Mouse (Mus musculus): ENCODE measurements around the gene Rgs8. TPM values are rescaled to one million over a fixed set of nuclear protein-coding genes. Genes with fewer than 3 reads are reported as not detected.

The Rgs8 gene
- total RNA-seq, 2 experiments from 2014 or later, result 66.1 to 70.2 TPM

GRCm38 (mm10) chr1:153672698-153673097 lies 19.9 kb downstream of the Rgs8 start:
- DNase-seq (ENCODE audit: extremely low spot score in 1 of 2, low spot score in 1 of 2), result no peak

DNA sequence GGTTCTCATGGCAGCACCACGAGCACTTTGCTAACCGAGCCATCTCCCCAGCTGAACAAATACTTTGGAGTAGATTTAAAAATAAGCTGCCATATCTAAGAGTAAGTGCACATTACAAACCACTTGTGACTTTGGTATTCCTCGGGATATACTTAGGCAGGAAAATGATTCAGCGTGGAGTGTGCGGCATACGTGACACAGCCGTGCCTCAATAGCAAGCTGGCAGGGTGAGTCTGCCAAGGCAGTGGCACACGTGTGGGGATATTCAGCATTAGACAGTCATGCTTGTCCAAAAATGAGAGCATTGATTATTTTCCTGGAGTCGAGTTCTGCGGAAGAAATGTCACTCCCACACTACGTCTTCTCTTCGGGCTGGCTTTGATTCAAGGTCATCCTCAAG lies 21.1 kb downstream of the Rgs8 start:
- DNase-seq (ENCODE audit: extremely low spot score in 1 of 2, low spot score in 1 of 2), result no peak

DNA sequence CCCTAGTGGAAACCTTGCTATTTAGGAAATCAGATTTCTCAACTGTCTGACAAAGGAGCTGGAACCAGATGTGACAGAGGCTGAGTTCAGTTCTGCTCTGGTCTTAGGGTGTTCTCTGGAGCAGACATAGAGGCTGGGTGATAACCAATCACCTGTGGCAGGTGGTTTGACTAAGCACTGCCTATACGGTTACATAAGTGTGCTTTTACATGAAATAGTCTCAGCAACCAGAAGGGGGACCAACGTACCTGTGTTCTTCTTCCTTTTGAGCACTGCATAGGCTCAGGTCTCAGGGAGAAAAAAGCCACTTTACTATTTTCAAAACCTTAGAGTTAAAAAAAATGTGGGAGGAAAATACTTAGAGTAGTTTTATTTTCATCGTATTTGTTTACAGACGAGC lies 22.8 kb downstream of the Rgs8 start:
- DNase-seq (ENCODE audit: extremely low spot score in 1 of 2, low spot score in 1 of 2), result no peak

DNA sequence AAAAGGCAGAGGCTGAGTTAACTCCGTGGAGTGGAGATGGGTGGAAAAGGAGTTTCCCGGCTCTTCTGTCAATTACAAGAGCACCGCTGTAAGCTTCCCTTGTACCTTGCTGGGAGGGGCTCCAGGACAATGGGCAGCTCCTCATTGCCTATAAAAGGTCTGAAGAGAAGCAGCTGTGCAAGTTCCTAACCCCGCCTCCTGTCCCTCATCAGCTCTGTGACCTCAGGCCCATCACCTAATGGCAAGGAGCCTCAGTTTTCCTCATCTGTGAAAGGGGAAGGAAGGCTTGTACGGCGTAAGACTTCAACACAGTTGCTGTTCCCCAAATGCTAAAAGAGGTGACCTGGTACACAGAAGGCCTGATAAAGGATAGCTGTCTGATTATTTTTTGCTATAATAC lies 24.8 kb downstream of the Rgs8 start:
- no peak for DNase-seq (ENCODE audit: extremely low spot score in 1 of 2, low spot score in 1 of 2)

DNA sequence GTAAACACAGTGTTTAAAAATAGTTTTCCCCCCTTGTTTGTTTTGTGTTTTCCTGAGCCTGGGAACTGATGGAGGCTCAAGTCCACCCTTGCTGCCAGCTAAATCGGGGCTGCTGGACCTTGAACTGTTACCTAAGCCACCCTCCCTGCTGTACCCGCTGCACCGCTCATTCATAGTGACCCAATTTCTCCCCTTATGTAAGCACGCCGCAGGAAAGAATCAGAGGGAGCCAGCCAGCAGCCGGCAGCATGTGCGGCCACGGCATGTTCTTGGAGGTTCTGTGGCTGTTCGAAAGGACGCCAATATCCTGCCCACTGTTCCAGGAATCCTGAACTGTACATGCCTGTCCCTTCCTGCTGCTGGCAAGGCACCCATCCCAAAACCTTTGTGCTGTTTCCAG lies 26.3 kb downstream of the Rgs8 start:
- no peak for DNase-seq (ENCODE audit: extremely low spot score in 1 of 2, low spot score in 1 of 2)

DNA sequence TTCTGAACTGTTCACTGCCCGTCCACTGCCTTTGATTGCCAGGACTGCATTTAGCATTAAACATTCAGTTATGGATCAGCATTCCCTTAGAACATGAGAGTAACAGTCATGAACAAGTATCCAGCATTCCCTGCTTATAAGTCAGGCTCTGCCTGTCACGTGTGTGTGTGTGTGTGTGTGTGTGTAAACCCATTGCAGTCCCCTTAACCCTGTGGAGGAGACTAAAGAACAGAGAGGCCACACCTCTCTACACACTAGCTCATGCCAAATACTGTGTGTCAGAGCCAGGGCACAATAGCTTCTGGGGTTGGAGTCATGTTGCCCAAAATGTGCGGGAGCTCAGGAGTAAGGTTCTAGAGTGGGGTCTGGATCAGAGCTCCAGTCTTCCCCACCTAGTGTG lies 26.8 kb downstream of the Rgs8 start:
- DNase-seq (ENCODE audit: extremely low spot score in 1 of 2, low spot score in 1 of 2), result no peak

DNA sequence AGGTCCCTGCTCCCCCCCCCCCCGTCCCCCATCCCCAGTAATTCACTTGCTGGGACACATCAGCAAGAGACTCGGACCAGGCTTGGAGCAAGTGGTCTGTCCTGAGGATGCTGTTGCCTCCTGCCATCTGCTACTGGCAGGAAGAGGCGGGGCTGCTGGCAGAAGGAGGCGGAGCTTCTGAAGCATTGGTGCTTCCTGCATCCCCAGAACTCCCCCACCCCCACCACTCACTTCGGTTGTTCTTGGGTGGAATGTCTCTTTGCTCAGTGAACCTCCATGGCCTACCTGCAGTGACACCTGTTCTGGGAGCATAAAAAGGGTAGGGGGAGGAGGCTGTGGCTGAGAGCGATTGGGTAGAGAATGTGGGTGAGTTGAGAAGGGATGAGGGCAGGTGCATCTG lies 27.5 kb downstream of the Rgs8 start:
- DNase-seq (ENCODE audit: extremely low spot score in 1 of 2, low spot score in 1 of 2), result no peak

GRCm38 (mm10) chr1:153681036-153681435 lies 28.2 kb downstream of the Rgs8 start:
- no peak for DNase-seq (ENCODE audit: extremely low spot score in 1 of 2, low spot score in 1 of 2)

DNA sequence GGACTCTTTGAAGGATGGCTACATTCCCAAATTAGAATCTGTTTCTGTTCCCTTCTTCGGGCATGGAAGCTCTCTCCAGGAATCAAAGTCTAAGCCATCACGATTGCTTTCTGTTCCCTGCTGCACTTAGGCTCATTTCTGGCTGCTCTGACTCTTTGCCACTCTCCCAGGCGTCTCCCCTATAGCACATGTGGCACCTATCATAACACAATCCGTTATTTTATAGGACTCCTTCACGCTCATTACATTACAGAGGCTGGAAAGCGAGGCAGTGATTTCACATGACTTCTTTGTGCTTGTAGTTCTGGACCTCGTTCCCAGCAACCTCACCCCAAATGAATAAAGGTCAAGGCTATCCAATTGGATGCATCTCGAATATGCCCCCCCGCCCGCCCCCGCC lies 30.4 kb downstream of the Rgs8 start:
- no peak for DNase-seq (ENCODE audit: extremely low spot score in 1 of 2, low spot score in 1 of 2)

DNA sequence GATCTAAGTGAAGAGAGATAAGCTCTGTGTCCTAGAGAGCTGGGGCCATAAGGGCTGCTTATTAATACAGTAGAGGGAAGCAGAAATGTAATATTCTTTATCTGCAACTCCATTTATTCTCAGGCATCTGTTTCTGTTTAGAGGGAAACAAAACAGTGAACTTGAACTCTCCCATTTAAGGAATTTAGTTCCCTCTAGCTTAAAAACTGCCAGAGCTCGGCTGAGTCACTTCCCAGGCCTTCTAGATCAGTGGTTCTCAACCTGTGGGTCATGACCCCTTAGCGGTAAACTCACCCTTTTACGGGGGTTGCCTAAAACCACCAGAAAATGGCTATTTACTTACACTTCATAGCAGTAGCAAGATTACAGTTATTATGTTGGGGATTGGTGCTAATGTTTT lies 32.8 kb downstream of the Rgs8 start:
- DNase-seq (ENCODE audit: extremely low spot score in 1 of 2, low spot score in 1 of 2), result no peak

DNA sequence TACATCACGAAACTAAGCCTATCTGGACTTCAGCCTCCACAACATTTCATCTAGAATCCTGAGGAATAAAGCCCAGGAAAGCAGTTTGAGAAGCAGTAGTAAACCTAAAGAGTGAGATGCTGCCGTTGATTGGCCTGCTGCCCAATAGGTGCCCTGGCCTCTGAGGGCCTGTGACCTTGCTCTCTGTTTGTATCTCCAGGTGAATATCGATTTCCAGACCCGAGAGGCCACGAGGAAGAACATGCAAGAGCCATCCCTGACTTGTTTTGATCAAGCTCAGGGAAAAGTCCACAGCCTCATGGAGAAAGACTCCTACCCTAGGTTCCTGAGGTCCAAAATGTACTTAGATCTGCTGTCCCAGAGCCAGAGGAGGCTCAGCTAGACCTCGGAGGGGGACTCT lies 39.7 kb downstream of the Rgs8 start:
- DNase-seq (ENCODE audit: extremely low spot score in 1 of 2, low spot score in 1 of 2), result no peak

DNA sequence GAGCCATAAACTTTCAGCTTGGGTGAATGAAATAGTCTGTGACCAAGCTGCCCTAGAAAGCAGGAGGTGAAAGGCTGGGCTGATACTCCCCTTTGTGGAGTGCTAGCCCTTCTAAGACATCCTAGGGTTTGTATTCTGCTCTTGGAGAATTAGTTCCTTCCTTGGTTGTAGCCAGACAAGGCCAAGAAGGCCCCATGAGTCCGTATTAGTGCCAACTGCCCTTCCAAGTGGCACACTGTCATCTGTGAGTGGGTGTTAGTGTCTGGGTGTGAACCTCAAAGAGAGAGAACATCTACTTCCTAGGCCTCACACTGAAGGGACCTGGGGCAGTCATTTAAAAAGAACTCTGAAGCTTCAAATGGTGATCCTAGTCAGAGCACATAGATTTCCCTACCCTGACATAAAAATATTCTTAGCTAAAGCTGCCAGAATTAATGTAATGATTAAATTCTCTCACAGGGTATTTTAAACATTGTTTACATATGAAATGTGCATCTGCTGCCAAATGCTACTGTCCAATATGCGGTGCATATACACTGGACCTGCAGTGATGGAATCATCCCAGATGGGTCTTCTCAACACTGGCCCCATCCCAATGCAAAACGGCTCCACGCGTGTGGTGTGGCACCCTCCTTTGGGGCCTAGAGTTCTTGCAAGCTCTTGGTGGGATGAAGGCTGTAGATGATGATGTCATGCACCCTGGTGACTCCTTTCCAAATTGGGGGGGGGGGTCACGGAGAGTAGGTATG lies 41.7 kb downstream of the Rgs8 start:
- DNase-seq (ENCODE audit: extremely low spot score in 1 of 2, low spot score in 1 of 2), result no peak

GRCm38 (mm10) chr1:153695398-153695797 lies 42.6 kb downstream of the Rgs8 start:
- no peak for DNase-seq (ENCODE audit: extremely low spot score in 1 of 2, low spot score in 1 of 2)

DNA sequence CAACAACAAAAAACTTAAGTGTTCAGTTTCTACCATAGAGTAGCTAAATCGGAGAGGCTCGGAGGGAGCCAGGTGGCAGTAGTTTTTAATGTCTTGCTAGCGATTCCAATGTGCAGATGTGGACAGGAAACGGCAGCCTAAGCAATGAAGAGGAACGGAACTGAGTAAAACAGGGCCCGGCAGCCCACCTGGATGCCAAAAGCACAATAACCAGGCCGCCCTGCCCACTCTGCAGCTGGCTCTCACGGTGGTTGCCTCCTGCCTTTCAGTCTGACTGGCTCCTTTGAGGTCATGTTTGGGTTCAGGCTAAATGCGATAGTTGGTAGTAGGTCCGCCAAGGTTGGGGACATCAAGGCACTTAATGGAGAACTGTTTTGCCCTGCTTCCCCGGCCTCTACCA lies 43.3 kb downstream of the Rgs8 start:
- DNase-seq (ENCODE audit: extremely low spot score in 1 of 2, low spot score in 1 of 2), result no peak

DNA sequence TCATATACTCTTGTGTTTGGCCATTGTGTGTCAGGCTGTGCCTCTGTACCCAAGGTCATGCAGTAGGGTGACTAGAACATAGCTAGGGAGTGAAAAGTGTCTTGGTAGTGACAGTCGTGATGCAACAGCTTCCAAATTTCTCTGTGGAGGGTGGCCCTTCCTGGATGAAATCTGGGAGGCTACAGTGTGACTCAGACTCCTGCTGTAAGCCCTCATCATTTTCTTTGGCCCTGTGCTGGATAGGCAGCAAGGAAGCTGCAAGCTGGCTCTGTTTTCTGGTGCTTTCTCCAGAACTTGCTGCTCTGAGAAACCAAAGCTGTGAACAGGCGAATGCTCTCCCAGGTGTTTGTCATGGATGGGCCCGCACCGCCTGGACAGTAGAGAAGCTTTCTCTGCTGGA lies 43.7 kb downstream of the Rgs8 start:
- no peak for DNase-seq (ENCODE audit: extremely low spot score in 1 of 2, low spot score in 1 of 2)

GRCm38 (mm10) chr1:153697581-153698251 lies 44.9 kb downstream of the Rgs8 start:
- no peak for DNase-seq (ENCODE audit: extremely low spot score in 1 of 2, low spot score in 1 of 2)

GRCm38 (mm10) chr1:153698311-153699084 lies 45.7 kb downstream of the Rgs8 start:
- no peak for DNase-seq (ENCODE audit: extremely low spot score in 1 of 2, low spot score in 1 of 2)

DNA sequence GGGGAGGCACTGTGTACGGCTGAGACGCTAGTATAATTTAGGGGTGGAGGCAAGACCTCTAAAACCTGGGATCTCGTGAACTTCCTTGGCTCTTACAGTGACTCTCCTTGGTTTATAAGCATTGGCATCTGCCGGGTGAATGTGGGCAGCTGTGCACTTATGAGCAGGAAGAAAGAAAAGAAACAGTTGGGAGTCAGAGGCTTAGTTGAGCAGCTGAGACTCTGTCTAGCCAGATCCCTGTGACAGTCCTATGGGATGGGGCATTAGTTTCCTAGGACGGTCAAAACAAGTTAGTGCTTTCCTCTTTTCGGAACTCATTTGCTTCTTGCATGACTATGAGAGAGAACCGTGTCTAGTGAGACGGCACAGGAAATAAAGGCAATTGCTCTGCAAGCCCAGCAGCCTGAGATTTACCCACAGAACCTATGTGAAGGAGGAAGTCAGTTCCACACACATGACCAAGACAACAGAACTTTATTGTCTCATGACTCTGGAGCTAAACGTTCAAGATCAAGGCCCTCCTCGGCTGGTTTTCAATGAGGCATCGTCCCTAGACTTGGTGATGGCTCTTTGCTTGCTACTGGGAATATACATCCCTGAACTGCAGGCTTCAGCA lies 47.7 kb downstream of the Rgs8 start:
- DNase-seq (ENCODE audit: extremely low spot score in 1 of 2, low spot score in 1 of 2), result no peak

- no peak for DNase-seq (ENCODE audit: extremely low spot score in 1 of 2, low spot score in 1 of 2)
Measured at GRCm38 (mm10) chr1:153701461-153701860, 48.6 kb downstream of the Rgs8 start.

DNA sequence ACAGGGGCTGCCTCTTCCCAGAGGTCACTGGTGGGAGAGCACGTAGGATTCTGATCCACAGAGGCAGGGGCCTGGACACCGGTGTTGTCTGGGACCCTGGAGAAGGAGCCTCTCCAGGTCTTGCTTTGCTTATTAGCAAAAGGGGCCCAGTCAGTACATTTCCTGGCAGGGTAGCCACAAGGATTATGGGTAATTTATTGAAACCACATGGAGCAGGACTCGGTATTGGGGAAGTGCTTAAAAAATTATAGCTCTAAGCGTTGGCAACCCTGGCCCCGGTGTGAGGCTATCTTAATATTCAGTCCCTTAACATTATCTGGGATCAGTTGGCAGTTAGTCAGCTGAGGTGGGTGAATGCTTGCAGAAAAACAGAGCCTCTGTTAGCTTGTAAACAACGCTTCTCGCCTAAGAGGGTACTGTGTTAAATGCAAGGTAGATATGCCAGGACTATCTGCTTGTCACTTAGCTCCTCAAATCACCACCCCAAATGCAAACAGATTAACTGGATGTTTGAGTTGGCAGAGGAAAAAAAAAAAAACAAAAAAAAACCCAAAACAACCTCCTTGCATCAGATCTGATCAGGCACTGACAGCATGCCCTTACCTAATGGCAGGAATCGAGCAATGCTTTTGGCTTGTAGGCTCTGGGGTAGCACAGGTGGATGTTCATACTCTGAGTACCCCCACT lies 49.5 kb downstream of the Rgs8 start:
- DNase-seq (ENCODE audit: extremely low spot score in 1 of 2, low spot score in 1 of 2), result no peak
